Mouse (Mus musculus): ENCODE results near the gene Kcnj5. TPM values are rescaled to one million over a fixed set of nuclear protein-coding genes. Genes with fewer than 3 reads are reported as not detected.
A peak's percentile ranks its signal among the peaks of the same experiment; 100 is the strongest.

Kcnj5 gene
- not detected for polyA plus RNA-seq (2021)

DNA sequence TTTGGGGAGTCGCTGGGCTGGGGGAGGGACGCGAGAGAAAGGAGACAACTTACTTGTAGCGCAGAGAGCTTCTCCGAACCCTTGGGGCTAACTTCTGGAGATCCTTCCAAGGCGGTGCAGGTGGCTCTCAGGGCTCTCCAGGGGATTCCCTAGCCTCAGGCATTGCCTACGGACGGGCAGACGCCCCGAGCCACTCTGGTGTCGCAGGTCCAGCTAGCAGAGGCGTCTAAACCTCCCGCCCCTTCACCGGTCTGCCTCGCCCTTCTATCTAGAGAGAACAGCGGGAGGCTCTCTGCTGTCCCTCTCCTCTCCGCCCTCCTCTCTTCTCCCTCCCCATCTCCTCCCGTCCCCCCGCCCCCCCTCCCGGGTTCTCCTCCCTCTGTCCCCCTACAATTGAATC lies at the start of gene Kcnj5:
Gene Kcnj5 (minus strand): TSS at position 300 of the 400 bp plus-strand sequence.
- in situ Hi-C loops (cut with MboI; ENCODE audit: low pct_unique_long_range_greater_than_20kb), result loop anchor here (5.0 to 10.0 kb wide), 2 partner anchors 72 to 399 kb away; no protein-coding TSS in a partner anchor
- POLR2A ChIA-PET, result no interaction called here
- no peak for ATAC-seq
- DNase-seq (ENCODE audit: low read depth, low spot score), result no peak
- CTCF ChIA-PET, result no interaction called here
- no peak for TF ChIP-seq CTCF (IDR thresholded peaks at IDR 0.05)
- H3K27me3 ChIP-seq, result peaks cover 22% of the 10 kb centered on the region

DNA sequence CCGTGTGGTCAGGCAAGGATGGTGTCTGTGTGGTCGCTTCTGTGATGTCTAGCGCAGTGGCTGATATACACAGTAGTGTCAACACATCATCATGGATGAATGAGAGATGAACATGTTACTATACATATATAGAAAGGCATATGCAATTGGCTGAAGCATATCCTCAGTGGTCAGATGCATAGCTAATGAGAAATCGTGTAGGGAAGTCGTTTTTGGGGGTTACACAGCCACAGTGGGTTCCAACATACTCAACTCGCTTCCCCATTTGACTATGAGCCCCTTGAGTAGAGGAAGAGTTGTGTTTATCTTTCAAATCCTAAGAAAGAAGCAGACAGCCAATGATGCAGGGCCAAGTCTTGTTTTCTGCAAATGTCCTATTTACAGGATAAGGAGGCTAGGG lies 48.6 kb upstream of the Kcnj5 start:
- no peak for TF ChIP-seq CTCF (IDR thresholded peaks at IDR 0.05)
- ATAC-seq (no peak), DNase-seq (ENCODE audit: low read depth, low spot score) (no peak)
- in situ Hi-C loops (cut with MboI; ENCODE audit: low pct_unique_long_range_greater_than_20kb), result no loop called here
- ChIA-PET POLR2A (no interaction called here), CTCF (interaction anchor here (1.4 to 1.6 kb wide), 2 partner anchors 9 to 12 kb away, joined by 4 to 7 read pairs; no protein-coding TSS in a partner anchor)
- H3K27me3 ChIP-seq, result peaks cover 5% of the 10 kb centered on the region

DNA sequence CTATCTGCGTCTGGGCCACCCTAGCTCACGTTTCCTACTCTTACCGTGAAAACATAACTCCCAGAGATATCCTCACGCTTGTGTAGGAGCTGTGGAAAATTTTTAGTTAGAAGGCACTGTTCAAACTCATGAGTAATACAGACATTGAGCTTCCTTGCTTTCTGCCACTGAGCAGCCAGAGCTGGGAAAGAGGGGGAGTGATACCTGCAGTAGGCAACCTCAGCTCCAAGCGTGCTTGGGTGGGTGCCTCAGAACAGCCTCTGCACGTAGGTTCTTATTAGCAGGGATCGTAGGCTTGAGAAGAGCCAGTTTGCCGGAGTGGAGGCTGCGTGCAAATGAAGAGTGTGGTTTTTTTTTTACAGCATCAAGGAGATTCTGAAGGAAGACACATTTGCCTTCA lies 47.6 kb upstream of the Kcnj5 start:
- no peak for TF ChIP-seq CTCF (IDR thresholded peaks at IDR 0.05)
- in situ Hi-C loops (cut with MboI; ENCODE audit: low pct_unique_long_range_greater_than_20kb), result no loop called here
- POLR2A ChIA-PET, result no interaction called here
- peaks cover 5% of the 10 kb centered on the region for H3K27me3 ChIP-seq
- DNase-seq (ENCODE audit: low read depth, low spot score), result no peak
- CTCF ChIA-PET, result interaction anchor here (1.0 to 1.6 kb wide), 3 partner anchors 10 to 168 kb away, joined by 4 to 7 read pairs (median 4); no protein-coding TSS in a partner anchor
- ATAC-seq, result no peak

DNA sequence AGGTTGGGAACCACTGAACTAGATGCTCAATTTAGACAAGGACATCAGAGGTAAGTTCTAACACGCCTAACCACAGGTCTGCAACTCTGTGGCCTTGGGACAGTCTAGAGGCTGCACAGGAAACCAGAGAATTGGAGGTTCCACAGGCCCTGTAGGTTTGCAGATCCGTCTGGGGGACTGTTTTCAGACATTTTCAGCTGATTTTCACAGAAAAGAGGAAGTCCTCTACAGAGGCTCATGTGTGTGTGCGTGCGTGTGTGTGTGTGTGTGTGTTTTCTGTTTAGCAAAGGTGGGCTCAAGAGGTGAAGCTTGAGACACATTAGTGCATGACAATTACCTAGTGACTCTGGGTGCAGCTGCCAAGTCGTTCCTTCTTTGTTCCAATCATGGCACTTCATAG lies 46.9 kb upstream of the Kcnj5 start:
- no peak for DNase-seq (ENCODE audit: low read depth, low spot score)
- no peaks in the 10 kb centered on the region for H3K27me3 ChIP-seq
- CTCF ChIA-PET, result interaction anchor here (1.6 kb wide), 1 partner anchor 11 kb away, joined by 4 read pairs; no protein-coding TSS in a partner anchor
- POLR2A ChIA-PET, result no interaction called here
- in situ Hi-C loops (cut with MboI; ENCODE audit: low pct_unique_long_range_greater_than_20kb), result no loop called here
- ATAC-seq, result no peak
- TF ChIP-seq CTCF (IDR thresholded peaks at IDR 0.05), result no peak

DNA sequence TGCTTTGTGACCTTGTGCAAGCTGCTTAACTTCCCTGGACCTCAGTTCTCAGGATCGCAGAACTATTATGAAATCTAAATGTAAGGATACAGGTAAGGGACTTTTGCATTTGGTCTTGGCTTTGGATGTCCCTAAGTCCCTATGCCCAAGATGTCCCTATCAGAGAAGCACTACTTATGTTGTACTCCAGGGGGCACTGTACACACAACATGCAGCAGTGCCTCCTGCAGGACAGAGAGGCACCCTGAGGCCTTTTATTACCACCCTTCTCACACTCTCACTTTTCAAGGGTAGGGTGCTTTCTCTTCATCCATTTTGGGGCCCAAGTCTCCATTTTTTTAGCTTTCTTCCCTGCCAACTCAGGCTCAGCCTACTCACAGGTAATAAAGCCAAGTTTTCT lies 44.0 kb upstream of the Kcnj5 start:
- ATAC-seq (no peak), DNase-seq (ENCODE audit: low read depth, low spot score) (no peak)
- peak; percentile 56 for TF ChIP-seq CTCF (IDR thresholded peaks at IDR 0.05)
- in situ Hi-C loops (cut with MboI; ENCODE audit: low pct_unique_long_range_greater_than_20kb), result no loop called here
- CTCF ChIA-PET, result interaction anchor here (1.0 to 1.4 kb wide), 2 partner anchors 11 to 17 kb away, joined by 3 read pairs; no protein-coding TSS in a partner anchor
- POLR2A ChIA-PET, result no interaction called here
- H3K27me3 ChIP-seq, result no peaks in the 10 kb centered on the region

DNA sequence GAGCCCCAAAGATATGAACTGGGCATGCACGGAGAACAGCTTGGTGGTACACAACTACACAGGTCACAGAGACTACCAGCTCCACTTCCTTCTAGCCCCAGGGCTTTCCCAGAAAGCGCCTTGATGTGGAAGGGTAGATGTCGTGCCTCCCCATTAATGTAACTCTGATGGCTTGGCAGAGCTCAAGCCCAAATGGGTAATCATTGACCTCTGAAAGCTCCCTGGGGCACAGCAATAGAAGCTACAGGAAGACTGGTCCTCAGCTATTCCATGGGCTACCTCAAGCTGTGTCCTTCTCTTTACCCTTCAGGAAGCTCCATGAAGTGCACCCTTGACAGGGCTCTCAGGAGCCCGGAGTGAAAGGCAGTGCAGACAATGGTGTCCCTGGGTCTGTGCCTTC lies 40.8 kb upstream of the Kcnj5 start:
- no peak for TF ChIP-seq CTCF (IDR thresholded peaks at IDR 0.05)
- H3K27me3 ChIP-seq, result no peaks in the 10 kb centered on the region
- ChIA-PET CTCF (interaction anchor here (0.8 to 1.4 kb wide), 3 partner anchors 14 to 32 kb away, joined by 3 read pairs; no protein-coding TSS in a partner anchor), POLR2A (no interaction called here)
- DNase-seq (ENCODE audit: low read depth, low spot score), result no peak
- no peak for ATAC-seq
- in situ Hi-C loops (cut with MboI; ENCODE audit: low pct_unique_long_range_greater_than_20kb), result no loop called here

DNA sequence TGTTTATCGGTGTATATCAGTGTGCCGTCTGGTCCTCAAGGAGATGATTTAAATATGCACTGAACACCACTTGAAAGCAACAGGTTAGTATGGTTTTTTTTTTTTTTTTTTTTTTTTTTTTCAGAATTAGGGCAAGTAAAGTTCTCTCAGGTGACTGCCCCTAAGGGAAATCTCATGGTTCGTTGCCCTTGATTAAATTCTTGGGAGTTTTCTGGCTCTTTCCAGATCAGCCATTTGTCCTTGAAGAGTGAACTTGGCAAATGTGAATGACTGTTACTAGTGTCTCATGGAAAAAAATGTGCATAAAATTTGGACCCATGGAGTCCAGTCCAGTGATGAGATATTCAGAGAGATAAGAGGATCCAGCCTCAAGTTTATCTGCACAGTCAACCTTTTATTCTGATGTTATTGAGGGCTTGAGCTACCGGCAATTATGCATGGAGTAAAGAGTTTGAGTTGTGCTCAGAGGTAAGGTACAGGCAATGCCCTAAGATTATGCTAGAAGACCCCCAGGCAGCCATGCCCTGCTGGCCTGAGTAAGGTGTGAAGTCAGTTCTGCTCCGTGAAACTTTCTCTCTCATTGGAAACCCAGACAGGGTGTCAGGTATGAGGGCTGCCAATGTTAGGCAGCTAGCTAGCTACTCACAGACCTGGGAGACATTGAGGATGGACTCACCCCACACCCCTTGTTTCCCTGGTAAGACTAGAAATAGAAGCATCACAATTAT lies 32.9 kb upstream of the Kcnj5 start:
- CTCF ChIA-PET, result interaction anchor here (1.0 to 1.7 kb wide), 2 partner anchors 11 to 105 kb away, joined by 3 read pairs; no protein-coding TSS in a partner anchor
- DNase-seq (ENCODE audit: low read depth, low spot score) (no peak), ATAC-seq (no peak)
- no peak for TF ChIP-seq CTCF (IDR thresholded peaks at IDR 0.05)
- no peaks in the 10 kb centered on the region for H3K27me3 ChIP-seq
- in situ Hi-C loops (cut with MboI; ENCODE audit: low pct_unique_long_range_greater_than_20kb), result no loop called here
- POLR2A ChIA-PET, result no interaction called here

DNA sequence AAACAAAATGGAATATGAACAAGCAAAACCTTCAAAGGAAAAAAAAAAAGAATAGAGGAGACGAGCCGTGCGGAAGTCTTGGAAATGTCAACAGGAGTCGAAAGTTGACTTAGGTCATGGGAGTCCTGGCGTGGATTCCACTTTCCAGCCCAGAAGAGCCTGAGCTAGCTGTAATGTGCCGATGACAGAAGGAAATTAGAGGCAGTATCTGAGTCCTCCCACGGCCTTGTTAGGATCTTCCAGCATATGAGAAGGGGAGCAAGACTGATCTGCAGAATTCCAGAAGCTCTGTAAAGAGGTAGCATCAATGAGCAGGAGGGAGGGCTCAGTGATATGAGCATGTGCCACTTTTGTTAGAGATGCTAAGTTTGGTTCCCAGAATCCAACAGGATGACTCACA lies 31.9 kb upstream of the Kcnj5 start:
- ChIA-PET CTCF (no interaction called here), POLR2A (no interaction called here)
- no peak for TF ChIP-seq CTCF (IDR thresholded peaks at IDR 0.05)
- in situ Hi-C loops (cut with MboI; ENCODE audit: low pct_unique_long_range_greater_than_20kb), result no loop called here
- ATAC-seq, result no peak
- no peaks in the 10 kb centered on the region for H3K27me3 ChIP-seq
- no peak for DNase-seq (ENCODE audit: low read depth, low spot score)

DNA sequence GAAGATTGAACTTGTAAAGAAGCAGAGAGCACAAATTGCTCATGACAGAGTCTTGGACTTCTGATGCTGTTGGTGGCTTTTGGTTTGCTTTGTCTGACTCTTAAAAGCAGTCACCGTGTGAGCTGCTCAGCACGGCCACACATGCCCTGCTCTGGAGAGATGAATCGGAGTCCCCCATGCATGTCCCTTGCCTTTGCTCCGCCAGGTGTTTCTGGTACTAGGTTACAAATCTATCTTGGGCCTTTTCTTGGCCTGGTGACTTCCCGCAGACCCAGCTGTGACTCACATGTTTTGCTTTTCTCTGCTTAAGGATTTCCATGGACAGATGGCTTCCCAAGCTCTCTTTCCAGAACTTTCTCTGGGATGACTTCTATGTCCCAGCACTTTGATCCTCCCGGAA lies 29.5 kb upstream of the Kcnj5 start:
- DNase-seq (ENCODE audit: low read depth, low spot score) (no peak), ATAC-seq (no peak)
- TF ChIP-seq CTCF (IDR thresholded peaks at IDR 0.05), result no peak
- H3K27me3 ChIP-seq, result no peaks in the 10 kb centered on the region
- POLR2A ChIA-PET, result no interaction called here
- in situ Hi-C loops (cut with MboI; ENCODE audit: low pct_unique_long_range_greater_than_20kb), result loop anchor here (25.0 kb wide), 1 partner anchor 811 kb away; no protein-coding TSS in a partner anchor
- CTCF ChIA-PET, result interaction anchor here (1.4 kb wide), 1 partner anchor 15 kb away, joined by 3 read pairs; no protein-coding TSS in a partner anchor

DNA sequence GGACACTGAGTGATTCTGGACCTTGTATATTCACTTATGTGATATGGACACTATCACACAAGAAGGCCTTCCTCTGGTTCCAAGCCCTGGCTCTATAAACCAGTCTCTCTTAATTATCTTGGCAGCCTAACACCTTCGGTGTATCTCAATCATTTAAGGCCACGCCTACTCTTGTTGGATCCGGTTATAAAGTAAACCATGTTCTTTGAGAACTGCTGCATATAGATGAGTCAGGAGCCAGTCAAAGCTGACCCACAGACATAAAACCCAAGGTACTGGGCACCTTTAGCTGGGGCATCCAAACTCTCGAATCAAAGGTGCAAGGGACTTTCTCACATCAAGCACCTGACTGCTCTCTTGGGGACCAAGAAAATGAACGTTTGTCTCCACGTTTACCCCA lies 28.1 kb upstream of the Kcnj5 start, which contains the start of gene Kcnj1:
Gene Kcnj1 (plus strand): TSS at position 292 of the 400 bp plus-strand sequence.
- no peak for ATAC-seq
- in situ Hi-C loops (cut with MboI; ENCODE audit: low pct_unique_long_range_greater_than_20kb), result loop anchor here (25.0 kb wide), 1 partner anchor 810 kb away; no protein-coding TSS in a partner anchor
- ChIA-PET CTCF (interaction anchor here (1.2 kb wide), 1 partner anchor 33 kb away, joined by 3 read pairs; no protein-coding TSS in a partner anchor), POLR2A (no interaction called here)
- DNase-seq (ENCODE audit: low read depth, low spot score), result no peak
- H3K27me3 ChIP-seq, result no peaks in the 10 kb centered on the region
- no peak for TF ChIP-seq CTCF (IDR thresholded peaks at IDR 0.05)

DNA sequence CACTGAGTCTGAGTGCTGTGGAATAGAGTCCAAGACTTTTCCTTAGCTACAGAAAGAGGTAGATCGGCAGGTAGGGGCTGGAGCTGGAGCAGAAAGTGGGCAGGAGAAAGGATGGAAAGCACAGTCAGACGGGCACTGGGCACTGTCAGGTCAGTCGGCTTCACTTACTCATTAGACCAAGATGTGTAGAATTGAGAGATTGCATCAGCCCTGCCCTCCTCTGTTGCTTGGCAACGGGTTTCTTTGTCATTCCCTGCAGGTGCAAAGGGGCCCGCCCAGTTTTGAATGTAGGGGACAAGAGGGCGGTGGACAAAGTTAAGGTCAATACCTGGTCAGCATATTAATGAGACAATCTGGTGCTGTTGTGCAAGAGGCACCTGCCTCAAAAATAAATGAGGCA lies 25.2 kb upstream of the Kcnj5 start:
- no peak for TF ChIP-seq CTCF (IDR thresholded peaks at IDR 0.05)
- CTCF ChIA-PET, result interaction anchor here (1.6 kb wide), 1 partner anchor 77 kb away, joined by 3 read pairs; no protein-coding TSS in a partner anchor
- POLR2A ChIA-PET, result no interaction called here
- in situ Hi-C loops (cut with MboI; ENCODE audit: low pct_unique_long_range_greater_than_20kb), result loop anchor here (25.0 kb wide), 1 partner anchor 807 kb away; no protein-coding TSS in a partner anchor
- DNase-seq (ENCODE audit: low read depth, low spot score) (no peak), ATAC-seq (no peak)
- peaks cover 2% of the 10 kb centered on the region for H3K27me3 ChIP-seq
